Mouse (Mus musculus) cerebellum, adult 11-12 months (tissue): ENCODE results near the gene Brms1l.

Experiments used
- DNase-seq: peaks from one replicate; pipeline ENCODE4 v3.0.0; 2022

Brms1l gene

DNA sequence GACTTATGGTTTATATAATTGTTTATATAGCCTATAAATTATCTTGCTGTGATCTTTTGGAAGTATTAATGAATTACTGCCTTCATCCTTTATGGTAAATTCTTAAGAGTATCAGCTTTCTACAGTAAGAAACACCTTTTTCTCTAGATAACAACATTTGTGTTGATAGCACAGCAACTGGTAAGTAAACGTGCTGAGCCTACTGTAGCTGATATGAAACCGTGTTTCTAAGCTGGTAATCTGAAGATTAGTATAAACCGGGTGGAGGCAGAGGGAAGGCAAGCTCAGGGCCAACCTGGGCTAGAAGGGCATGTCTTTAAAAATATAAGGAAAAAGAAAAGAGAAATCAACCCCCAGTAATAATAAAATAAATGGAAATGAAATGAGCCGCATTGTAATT is 31.6 kb downstream of the Brms1l start:
- DNase-seq, result no peak

GRCm38 (mm10) chr12:55869622-55870322 is 33.6 kb downstream of the Brms1l start:
- DNase-seq, result no peak

GRCm38 (mm10) chr12:55885449-55885848 is 49.3 kb downstream of the Brms1l start:
- DNase-seq, result no peak

DNA sequence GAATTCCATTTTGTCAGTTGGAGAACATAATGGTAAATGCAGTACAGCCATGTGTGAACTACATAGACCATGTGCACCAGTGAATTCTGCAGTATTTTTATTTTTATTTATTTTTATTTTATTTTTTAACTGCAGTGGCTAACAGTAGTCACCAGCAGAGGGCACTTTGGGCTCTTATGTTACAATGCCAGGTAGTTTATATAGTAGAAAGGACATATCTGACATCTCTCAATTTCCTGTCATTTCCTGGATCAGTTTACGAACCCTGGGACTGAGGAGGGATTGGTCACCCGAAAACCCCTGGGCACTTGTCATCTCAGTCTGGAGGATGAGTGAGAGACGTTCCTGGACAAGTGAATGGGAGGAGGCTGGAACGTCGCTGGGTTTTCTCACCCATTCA is 52.4 kb downstream of the Brms1l start:
- no peak for DNase-seq

DNA sequence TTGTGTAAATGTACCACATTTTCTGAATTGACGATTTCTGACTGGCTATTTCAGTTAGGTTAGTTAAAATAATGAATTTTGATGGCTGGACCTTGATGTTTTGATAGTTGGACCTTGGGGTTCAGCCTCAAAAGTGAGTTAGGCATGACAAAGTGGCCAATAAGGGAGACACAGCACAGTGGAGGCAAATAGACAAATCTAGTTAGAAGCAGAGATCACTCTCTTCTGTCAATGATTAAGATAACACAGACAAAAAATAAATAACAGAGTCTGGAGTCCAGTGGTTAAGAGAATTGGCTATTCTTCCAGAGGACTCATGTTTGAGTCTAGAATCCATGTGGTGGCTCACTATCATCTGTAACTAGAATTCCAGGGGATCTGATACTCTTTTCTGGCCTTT is 68.7 kb downstream of the Brms1l start:
- DNase-seq, result no peak

- no peak for DNase-seq
Observed at GRCm38 (mm10) chr12:55912138-55912537, 76.0 kb downstream of the Brms1l start.

DNA sequence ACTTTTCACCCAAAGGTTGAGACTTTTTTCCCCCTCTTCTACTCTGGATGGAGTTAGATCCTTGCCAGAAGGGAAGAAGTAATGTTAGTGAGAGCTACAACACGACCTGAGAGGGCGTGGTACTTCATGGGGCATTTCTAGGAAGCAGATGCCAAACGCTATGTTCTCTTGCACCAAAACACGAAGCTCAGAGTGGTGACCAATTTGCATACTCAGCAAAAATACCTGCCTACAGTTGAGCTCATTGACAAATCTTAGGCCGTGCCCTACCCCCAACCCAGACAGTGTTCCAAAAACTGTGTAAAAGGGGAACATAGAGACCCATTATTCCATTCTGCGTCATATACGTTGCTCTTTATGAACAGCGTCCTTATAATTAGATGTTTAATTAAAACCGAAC is 77.1 kb downstream of the Brms1l start:
- no peak for DNase-seq

DNA sequence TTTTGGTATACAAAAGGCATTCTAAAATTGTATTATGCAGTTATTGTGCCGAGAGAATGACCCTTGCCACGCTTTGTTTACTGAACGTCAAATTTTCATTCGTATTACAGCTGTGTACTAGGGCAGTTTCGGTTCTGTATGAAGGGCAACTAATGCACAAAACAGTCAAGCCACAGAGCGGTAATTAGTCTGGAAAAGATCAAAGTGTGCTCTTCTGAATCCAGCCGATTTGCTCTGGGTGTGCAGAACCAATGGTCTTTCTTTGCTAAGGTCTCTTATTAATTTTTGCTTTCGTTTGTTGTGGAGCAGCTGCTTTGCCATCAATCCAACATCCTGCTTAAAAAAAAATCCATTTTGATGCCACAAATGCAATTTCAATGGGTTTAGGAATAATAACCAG is 80.1 kb downstream of the Brms1l start:
- DNase-seq, result no peak

- DNase-seq, result no peak
Observed at GRCm38 (mm10) chr12:55917020-55917419, 80.9 kb downstream of the Brms1l start.
